Mouse (Mus musculus) heart, embryonic 13.5 days (tissue): ENCODE data around the gene Majin. TPM values are rescaled to one million over a fixed set of nuclear protein-coding genes. Genes with fewer than 3 reads are reported as not detected.
A peak's percentile ranks its signal among the peaks of the same experiment; 100 is the strongest.

ENCODE experiments used
- ATAC-seq: fragments of 200-750 bp; cut with Nextera tagmentation; 2 replicates; pipeline ENCODE4 v1.8.0; 2017; ENCODE audit warnings: moderate TSS enrichment; ENCODE audit not compliant: insufficient number of reproducible peaks, low FRiP score, low TSS enrichment; ENCODE audit errors: extremely low read depth
- H3K27ac ChIP-seq: fragments of 300-500 bp; sonication (generic); replicated peaks from 2 replicates; pipeline ENCODE4 v1.5.1; 2015; ENCODE audit warnings: moderate library complexity, mild to moderate bottlenecking, inconsistent platforms
- H3K27me3 ChIP-seq: fragments of 300-500 bp; sonication (generic); replicated peaks from 2 replicates; pipeline ENCODE4 v1.6.1; 2015; ENCODE audit warnings: mild to moderate bottlenecking, inconsistent platforms
- H3K36me3 ChIP-seq: fragments of 300-500 bp; sonication (generic); 2 replicates; pipeline ENCODE4 v1.6.1; 2015; ENCODE audit warnings: mild to moderate bottlenecking, inconsistent platforms
- H3K4me1 ChIP-seq: fragments of 300-500 bp; sonication (generic); 2 replicates; pipeline ENCODE4 v1.6.1; 2015; ENCODE audit warnings: inconsistent platforms
- H3K4me2 ChIP-seq: fragments of 300-500 bp; sonication (generic); 2 replicates; pipeline ENCODE4 v1.6.1; 2015; ENCODE audit warnings: inconsistent platforms, mild to moderate bottlenecking, moderate library complexity
- H3K4me3 ChIP-seq: fragments of 300-500 bp; sonication (generic); 2 replicates; pipeline ENCODE4 v1.5.1; 2015; ENCODE audit warnings: moderate library complexity, mild to moderate bottlenecking, inconsistent platforms
- H3K9ac ChIP-seq: fragments of 300-500 bp; sonication (generic); 2 replicates; pipeline ENCODE4 v1.6.1; 2015; ENCODE audit warnings: inconsistent platforms, mild to moderate bottlenecking, moderate library complexity
- H3K9me3 ChIP-seq: fragments of 300-500 bp; sonication (generic); 2 replicates; pipeline ENCODE4 v1.6.1; 2016; ENCODE audit warnings: inconsistent platforms
- WGBS: fragments of 180-500 bp; shearing (Covaris S2); methylation state at CpG from one replicate; pipeline ENCODE4 v1.1.7; 2015; ENCODE audit warnings: mixed read lengths; 5-methylcytosine and 5-hydroxymethylcytosine counted together
- polyA plus RNA-seq: library from polyadenylated mRNA; unstranded; fragments of >200 nt; fragmentation: Nextera tagmentation; extraction: Ambion mirVana; gene quantifications from 2 replicates; pipeline ENCODE4 v1.2.1, GENCODE M21; 2015

Gene Majin
- polyA plus RNA-seq, 1 experiment from 2014 or later = not detected

GRCm38 (mm10) chr19:6264200-6264599 is 80.0 kb downstream of the Majin start:
- Histone ChIP-seq H3K36me3 (peaks cover 34% of the 10 kb centered on the region), H3K9me3 (peaks cover 5% of the 10 kb centered on the region; the same call in 1 of the 2 replicates), H3K4me2 (no peak overlapping the region), H3K4me1 (0 out of 2 replicates have a peak, but pooled peaks cover 3% of the 10 kb centered on the region), H3K4me3 (no peak overlapping the region), H3K27me3 (0 out of 2 replicates have a peak, but pooled peaks cover 6% of the 10 kb centered on the region), H3K9ac (no peak overlapping the region), H3K27ac (no peak overlapping the region)
- ATAC-seq = no peak
- WGBS = 69% methylated on average over 9 of the region's 9 CpGs

- H3K36me3 ChIP-seq = peaks cover 28% of the 10 kb centered on the region
- WGBS = 77% methylated on average over 8 of the region's 8 CpGs
- H3K4me2 ChIP-seq = no peak overlapping the region
- H3K27me3 ChIP-seq = 0 out of 2 replicates have a peak, but pooled peaks cover 6% of the 10 kb centered on the region
- no peak overlapping the region for H3K9ac ChIP-seq
- no peak overlapping the region for H3K4me3 ChIP-seq
- no peak overlapping the region for H3K27ac ChIP-seq
- no peak for ATAC-seq
- 0 out of 2 replicates have a peak, but pooled peaks cover 3% of the 10 kb centered on the region for H3K4me1 ChIP-seq
- H3K9me3 ChIP-seq = peaks cover 5% of the 10 kb centered on the region; the same call in 1 of the 2 replicates
Measured at GRCm38 (mm10) chr19:6264945-6265344, 80.8 kb downstream of the Majin start.

- no peak for ATAC-seq
- Histone ChIP-seq H3K9me3 (peaks cover 3% of the 10 kb centered on the region; the same call in 1 of the 2 replicates), H3K4me3 (no peak overlapping the region), H3K36me3 (peaks cover 20% of the 10 kb centered on the region), H3K9ac (no peak overlapping the region), H3K4me2 (no peak overlapping the region), H3K27me3 (peaks cover 8% of the 10 kb centered on the region; the same call in 1 of the 2 replicates), H3K4me1 (0 out of 2 replicates have a peak, but pooled peaks cover 3% of the 10 kb centered on the region), H3K27ac (no peak overlapping the region)
- 67% methylated on average over 6 of the region's 6 CpGs for WGBS
Measured at GRCm38 (mm10) chr19:6265727-6266182, 81.6 kb downstream of the Majin start.

- no peaks in the 10 kb centered on the region for H3K9me3 ChIP-seq
- 56% methylated on average over 11 of the region's 11 CpGs for WGBS
- no peak for ATAC-seq
- 0 out of 2 replicates have a peak overlapping the region, but pooled peaks have one; percentile 0 for H3K9ac ChIP-seq
- no peak overlapping the region for H3K4me2 ChIP-seq
- peaks cover 20% of the 10 kb centered on the region for H3K27me3 ChIP-seq
- H3K4me1 ChIP-seq = 0 out of 2 replicates have a peak, but pooled peaks cover 3% of the 10 kb centered on the region
- peaks cover 2% of the 10 kb centered on the region; the same call in 1 of the 2 replicates for H3K36me3 ChIP-seq
- no peak overlapping the region for H3K27ac ChIP-seq
- no peak overlapping the region for H3K4me3 ChIP-seq
Measured at GRCm38 (mm10) chr19:6267306-6268169, 83.3 kb downstream of the Majin start.

- Histone ChIP-seq H3K4me2 (no peak overlapping the region), H3K27me3 (peaks cover 20% of the 10 kb centered on the region), H3K36me3 (no peaks in the 10 kb centered on the region), H3K9me3 (no peaks in the 10 kb centered on the region), H3K27ac (no peak overlapping the region), H3K9ac (no peak overlapping the region), H3K4me1 (0 out of 2 replicates have a peak, but pooled peaks cover 3% of the 10 kb centered on the region), H3K4me3 (no peak overlapping the region)
- ATAC-seq = no peak
- 14% methylated on average over 8 of the region's 8 CpGs for WGBS
Measured at GRCm38 (mm10) chr19:6268170-6268528, 84.0 kb downstream of the Majin start.

GRCm38 (mm10) chr19:6268670-6269132 is 84.5 kb downstream of the Majin start:
- 77% methylated on average over 7 of the region's 7 CpGs for WGBS
- no peak for ATAC-seq

GRCm38 (mm10) chr19:6269798-6270475 is 85.7 kb downstream of the Majin start:
- H3K4me2 ChIP-seq = no peak overlapping the region
- peaks cover 20% of the 10 kb centered on the region for H3K27me3 ChIP-seq
- no peak overlapping the region for H3K27ac ChIP-seq
- H3K4me1 ChIP-seq = 0 out of 2 replicates have a peak, but pooled peaks cover 3% of the 10 kb centered on the region
- WGBS = 82% methylated on average over 8 of the region's 8 CpGs
- no peaks in the 10 kb centered on the region for H3K36me3 ChIP-seq
- no peak for ATAC-seq
- no peaks in the 10 kb centered on the region for H3K9me3 ChIP-seq
- H3K9ac ChIP-seq = no peak overlapping the region
- H3K4me3 ChIP-seq = no peak overlapping the region

More at GRCm38 (mm10) chr19:6268670-6269132, 84.5 kb downstream of the Majin start:
- H3K27me3 ChIP-seq = peaks cover 20% of the 10 kb centered on the region
- H3K4me2 ChIP-seq = no peak overlapping the region
- H3K27ac ChIP-seq = no peak overlapping the region
- H3K36me3 ChIP-seq = no peaks in the 10 kb centered on the region
- no peak overlapping the region for H3K4me3 ChIP-seq
- no peaks in the 10 kb centered on the region for H3K9me3 ChIP-seq
- no peak overlapping the region for H3K9ac ChIP-seq
- H3K4me1 ChIP-seq = 0 out of 2 replicates have a peak, but pooled peaks cover 3% of the 10 kb centered on the region

GRCm38 (mm10) chr19:6270661-6271060 is 86.5 kb downstream of the Majin start:
- Histone ChIP-seq H3K36me3 (no peaks in the 10 kb centered on the region), H3K4me3 (no peak overlapping the region), H3K27ac (no peak overlapping the region), H3K4me1 (peaks cover 9% of the 10 kb centered on the region), H3K27me3 (peaks cover 20% of the 10 kb centered on the region), H3K9ac (0 out of 2 replicates have a peak overlapping the region, but pooled peaks have one; percentile 44), H3K4me2 (no peak overlapping the region), H3K9me3 (no peaks in the 10 kb centered on the region)
- 49% methylated on average over 9 of the region's 9 CpGs for WGBS
- ATAC-seq = no peak

- H3K9me3 ChIP-seq = no peaks in the 10 kb centered on the region
- peak overlapping the region; percentile 44; the same call in 1 of the 2 replicates for H3K9ac ChIP-seq
- no peak overlapping the region for H3K4me2 ChIP-seq
- peaks cover 20% of the 10 kb centered on the region for H3K27me3 ChIP-seq
- ATAC-seq = no peak
- no peak overlapping the region for H3K27ac ChIP-seq
- H3K36me3 ChIP-seq = no peaks in the 10 kb centered on the region
- 37% methylated on average over 8 of the region's 8 CpGs for WGBS
- H3K4me3 ChIP-seq = no peak overlapping the region
- peaks cover 14% of the 10 kb centered on the region for H3K4me1 ChIP-seq
Measured at GRCm38 (mm10) chr19:6271206-6271605, 87.0 kb downstream of the Majin start.

- no peak overlapping the region for H3K27ac ChIP-seq
- no peak overlapping the region for H3K4me2 ChIP-seq
- ATAC-seq = no peak
- H3K27me3 ChIP-seq = peaks cover 17% of the 10 kb centered on the region
- no peaks in the 10 kb centered on the region for H3K9me3 ChIP-seq
- no peak overlapping the region for H3K4me3 ChIP-seq
- H3K36me3 ChIP-seq = no peaks in the 10 kb centered on the region
- WGBS = 69% methylated on average over 7 of the region's 7 CpGs
- H3K9ac ChIP-seq = no peak overlapping the region
- peaks cover 14% of the 10 kb centered on the region for H3K4me1 ChIP-seq
Measured at GRCm38 (mm10) chr19:6272053-6272452, 87.9 kb downstream of the Majin start.

- peak overlapping the region; percentile 37 for H3K27ac ChIP-seq
- peaks cover 16% of the 10 kb centered on the region for H3K4me1 ChIP-seq
- H3K4me2 ChIP-seq = no peak overlapping the region
- WGBS = 59% methylated on average over 4 of the region's 4 CpGs
- H3K27me3 ChIP-seq = peaks cover 14% of the 10 kb centered on the region
- no peak overlapping the region for H3K9ac ChIP-seq
- H3K9me3 ChIP-seq = no peaks in the 10 kb centered on the region
- H3K36me3 ChIP-seq = no peaks in the 10 kb centered on the region
- no peak overlapping the region for H3K4me3 ChIP-seq
- ATAC-seq = no peak
Measured at GRCm38 (mm10) chr19:6272738-6273137, 88.5 kb downstream of the Majin start.
